Mouse (Mus musculus): ENCODE measurements around the gene Fblim1. TPM values are rescaled to one million over a fixed set of nuclear protein-coding genes. Genes with fewer than 3 reads are reported as not detected.

Gene Fblim1
- polyA plus RNA-seq, 1 experiment from 2014 or later: 49.1 TPM

- no peak overlapping the region for H3K9ac ChIP-seq
- no peak overlapping the region for H3K4me2 ChIP-seq (replicated peaks)
- peaks cover 10% of the 10 kb centered on the region for H3K4me1 ChIP-seq
- peaks cover 52% of the 10 kb centered on the region for H3K36me3 ChIP-seq
- H3K9me3 ChIP-seq (replicated peaks): no peaks in the 10 kb centered on the region
- H3K4me3 ChIP-seq: no peak overlapping the region
- WGBS: 93% methylated on average over 7 of the region's 7 CpGs
- H3K27me3 ChIP-seq: no peaks in the 10 kb centered on the region
- no peak overlapping the region for H3K27ac ChIP-seq
- ATAC-seq (ENCODE audit: low FRiP score): no peak
Measured at GRCm38 (mm10) chr4:141641353-141641771, 35.5 kb upstream of the Fblim1 start.

GRCm38 (mm10) chr4:141639474-141639873 is 33.6 kb upstream of the Fblim1 start:
- H3K9ac ChIP-seq: no peak overlapping the region
- no peak overlapping the region for H3K27ac ChIP-seq
- no peaks in the 10 kb centered on the region for H3K9me3 ChIP-seq (replicated peaks)
- ATAC-seq (ENCODE audit: low FRiP score): no peak
- no peaks in the 10 kb centered on the region for H3K27me3 ChIP-seq
- H3K4me3 ChIP-seq: no peak overlapping the region
- peaks cover 10% of the 10 kb centered on the region for H3K4me1 ChIP-seq
- 71% methylated on average over 11 of the region's 11 CpGs for WGBS
- no peak overlapping the region for H3K4me2 ChIP-seq (replicated peaks)
- H3K36me3 ChIP-seq: peaks cover 56% of the 10 kb centered on the region

DNA sequence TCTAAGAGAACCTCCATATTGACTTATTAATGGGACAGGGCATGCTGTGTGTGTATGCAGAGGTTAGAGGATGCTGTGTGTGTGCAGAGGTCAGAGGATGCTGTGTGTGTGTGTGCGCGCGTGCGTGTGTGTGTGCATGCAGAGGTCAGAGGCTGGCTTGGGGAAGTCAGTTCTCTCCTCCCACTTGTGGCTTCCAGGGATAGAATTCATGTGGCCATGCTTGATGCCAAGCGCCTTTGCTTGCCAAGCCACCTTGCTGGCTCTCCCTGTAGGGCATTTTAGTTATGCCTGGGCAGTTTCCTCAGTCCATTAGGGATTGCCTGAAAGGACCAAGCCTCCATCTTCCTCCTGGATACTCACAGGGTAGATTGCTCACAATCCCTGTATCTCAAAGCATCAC is 30.8 kb upstream of the Fblim1 start:
- peaks cover 72% of the 10 kb centered on the region for H3K36me3 ChIP-seq

GRCm38 (mm10) chr4:141635991-141636390 is 30.1 kb upstream of the Fblim1 start:
- Histone ChIP-seq H3K4me2 (replicated peaks) (no peak overlapping the region), H3K27me3 (no peaks in the 10 kb centered on the region), H3K4me3 (no peak overlapping the region), H3K9ac (no peak overlapping the region), H3K36me3 (peaks cover 72% of the 10 kb centered on the region), H3K4me1 (no peaks in the 10 kb centered on the region), H3K27ac (no peak overlapping the region), H3K9me3 (replicated peaks) (no peaks in the 10 kb centered on the region)
- WGBS: 78% methylated on average over 9 of the region's 9 CpGs
- no peak for ATAC-seq (ENCODE audit: low FRiP score)

More for the DNA sequence above, 30.8 kb upstream of the Fblim1 start:
- H3K4me1 ChIP-seq: no peaks in the 10 kb centered on the region
- no peak for ATAC-seq (ENCODE audit: low FRiP score)
- no peaks in the 10 kb centered on the region for H3K27me3 ChIP-seq
- no peak overlapping the region for H3K4me2 ChIP-seq (replicated peaks)
- no peaks in the 10 kb centered on the region for H3K9me3 ChIP-seq (replicated peaks)
- H3K9ac ChIP-seq: no peak overlapping the region
- H3K27ac ChIP-seq: no peak overlapping the region
- no peak overlapping the region for H3K4me3 ChIP-seq
- 95% methylated on average over 5 of the region's 5 CpGs for WGBS

DNA sequence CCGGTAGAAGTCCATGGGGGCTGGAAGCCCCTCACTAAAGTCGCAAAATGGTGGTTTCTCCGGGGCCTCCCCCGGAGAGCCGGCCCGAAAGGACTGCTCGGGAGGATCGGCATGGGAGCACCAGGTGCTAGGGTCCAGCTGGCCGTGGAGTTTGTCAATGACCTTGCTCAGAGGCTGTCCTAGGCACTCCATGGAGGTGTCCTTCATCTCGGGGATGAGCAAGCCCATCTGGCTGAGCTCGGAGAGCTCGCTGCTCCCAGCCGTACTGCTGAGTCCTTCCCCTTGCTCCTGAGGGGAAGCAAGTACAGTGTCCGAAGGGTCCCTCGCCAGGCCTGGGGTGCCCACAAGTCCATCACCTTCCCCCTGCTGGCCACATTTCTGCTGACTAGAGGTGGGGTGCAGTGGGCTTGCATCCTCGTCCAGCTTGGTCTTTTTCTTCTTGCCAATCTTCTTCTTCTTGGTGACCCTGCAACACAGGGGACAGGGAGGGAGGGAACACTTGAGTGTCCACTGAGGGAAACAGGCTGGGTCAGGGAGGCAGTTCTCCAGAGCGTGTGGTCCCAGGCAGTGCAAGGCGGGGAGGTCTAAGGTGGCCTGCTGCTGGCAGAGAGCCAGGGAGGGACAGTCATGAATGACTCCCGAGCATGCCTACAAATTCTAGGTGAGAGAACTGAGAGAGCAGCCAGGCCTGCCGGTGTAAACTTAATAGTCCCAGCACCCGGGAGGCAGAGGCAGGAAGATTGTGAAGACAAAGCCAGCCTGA is 26.4 kb upstream of the Fblim1 start:
- WGBS: 94% methylated on average over 21 of the region's 21 CpGs
- H3K4me3 ChIP-seq: no peak overlapping the region

DNA sequence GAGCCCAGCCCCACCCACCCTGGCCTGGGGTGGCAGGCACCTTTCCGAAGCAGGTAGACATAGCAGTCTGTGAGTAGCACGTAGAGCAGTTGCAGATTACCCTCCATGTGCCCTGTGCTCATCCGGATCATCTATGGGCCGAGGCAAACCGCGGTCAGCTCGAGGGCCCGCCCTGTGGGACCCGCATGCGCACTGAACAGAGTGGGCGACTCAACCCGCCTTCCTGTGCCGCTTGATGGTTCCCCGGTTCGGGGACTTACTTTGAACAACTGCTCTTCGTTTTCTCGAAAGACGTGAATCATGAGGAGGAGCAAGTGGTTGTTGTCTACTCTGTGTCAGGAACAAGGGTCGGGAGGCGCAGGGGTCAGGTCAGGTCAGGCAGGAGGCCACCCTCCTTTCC is 25.4 kb upstream of the Fblim1 start:
- H3K4me3 ChIP-seq: no peak overlapping the region
- WGBS: 94% methylated on average over 20 of the region's 20 CpGs
- no peak overlapping the region for H3K4me2 ChIP-seq (replicated peaks)
- peaks cover 82% of the 10 kb centered on the region for H3K36me3 ChIP-seq
- no peak for ATAC-seq (ENCODE audit: low FRiP score)
- no peaks in the 10 kb centered on the region for H3K9me3 ChIP-seq (replicated peaks)
- no peaks in the 10 kb centered on the region for H3K4me1 ChIP-seq
- no peaks in the 10 kb centered on the region for H3K27me3 ChIP-seq
- H3K9ac ChIP-seq: no peak overlapping the region
- no peak overlapping the region for H3K27ac ChIP-seq

More for the DNA sequence above, 26.4 kb upstream of the Fblim1 start:
- Histone ChIP-seq H3K4me1 (no peaks in the 10 kb centered on the region), H3K4me2 (replicated peaks) (no peak overlapping the region), H3K9me3 (replicated peaks) (no peaks in the 10 kb centered on the region), H3K9ac (no peak overlapping the region), H3K27me3 (no peaks in the 10 kb centered on the region), H3K36me3 (peaks cover 85% of the 10 kb centered on the region), H3K27ac (no peak overlapping the region)
- no peak for ATAC-seq (ENCODE audit: low FRiP score)

DNA sequence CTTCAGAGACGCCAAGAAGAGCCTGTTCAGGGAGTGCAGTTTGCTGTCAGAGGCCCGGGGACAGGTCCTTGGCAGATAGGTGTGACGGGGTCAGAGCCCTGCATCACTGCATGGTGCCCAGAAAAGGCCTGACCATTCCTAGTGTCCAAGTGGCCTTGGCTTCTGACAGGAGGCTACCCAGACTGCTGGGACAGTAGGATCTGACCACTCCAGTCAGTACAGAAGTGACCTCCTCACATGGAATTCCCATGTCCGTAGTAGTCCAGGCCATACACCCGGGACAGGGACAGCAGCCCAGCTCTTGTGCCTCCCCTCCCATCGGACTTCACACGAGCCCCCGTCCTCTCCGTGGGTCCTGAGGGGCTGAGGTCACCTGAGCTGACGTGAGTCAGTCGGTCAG is 24.1 kb upstream of the Fblim1 start:
- 93% methylated on average over 11 of the region's 11 CpGs for WGBS
- no peaks in the 10 kb centered on the region for H3K9me3 ChIP-seq (replicated peaks)
- no peak for ATAC-seq (ENCODE audit: low FRiP score)
- H3K27ac ChIP-seq: no peak overlapping the region
- H3K9ac ChIP-seq: no peak overlapping the region
- H3K4me3 ChIP-seq: no peak overlapping the region
- peaks cover 93% of the 10 kb centered on the region for H3K36me3 ChIP-seq
- H3K4me1 ChIP-seq: no peaks in the 10 kb centered on the region
- no peaks in the 10 kb centered on the region for H3K27me3 ChIP-seq
- no peak overlapping the region for H3K4me2 ChIP-seq (replicated peaks)

DNA sequence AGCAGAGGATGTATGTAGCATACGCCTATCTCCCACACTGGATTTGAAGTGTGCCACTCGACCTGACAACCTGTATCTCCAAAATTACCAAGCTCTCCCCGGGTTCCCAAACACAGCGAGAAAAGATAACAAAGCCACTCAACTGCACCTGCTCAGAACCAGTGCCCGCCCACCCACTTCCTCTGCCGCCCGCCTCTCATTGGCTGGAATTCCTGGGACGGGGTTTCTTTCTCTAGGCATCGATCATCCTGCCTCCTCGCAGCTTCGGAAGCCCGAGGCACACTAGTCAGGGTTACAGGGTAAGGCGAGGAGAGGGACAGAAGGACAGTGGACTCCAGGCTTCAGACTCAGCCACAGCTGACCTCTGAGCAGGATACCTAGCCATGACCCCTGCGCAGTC is 22.8 kb upstream of the Fblim1 start:
- H3K4me1 ChIP-seq: no peaks in the 10 kb centered on the region
- H3K9ac ChIP-seq: no peak overlapping the region
- peaks cover 84% of the 10 kb centered on the region for H3K36me3 ChIP-seq
- H3K4me2 ChIP-seq (replicated peaks): no peak overlapping the region
- H3K4me3 ChIP-seq: no peak overlapping the region
- no peaks in the 10 kb centered on the region for H3K9me3 ChIP-seq (replicated peaks)
- no peak for ATAC-seq (ENCODE audit: low FRiP score)
- no peak overlapping the region for H3K27ac ChIP-seq
- WGBS: 84% methylated on average over 14 of the region's 14 CpGs
- no peaks in the 10 kb centered on the region for H3K27me3 ChIP-seq

DNA sequence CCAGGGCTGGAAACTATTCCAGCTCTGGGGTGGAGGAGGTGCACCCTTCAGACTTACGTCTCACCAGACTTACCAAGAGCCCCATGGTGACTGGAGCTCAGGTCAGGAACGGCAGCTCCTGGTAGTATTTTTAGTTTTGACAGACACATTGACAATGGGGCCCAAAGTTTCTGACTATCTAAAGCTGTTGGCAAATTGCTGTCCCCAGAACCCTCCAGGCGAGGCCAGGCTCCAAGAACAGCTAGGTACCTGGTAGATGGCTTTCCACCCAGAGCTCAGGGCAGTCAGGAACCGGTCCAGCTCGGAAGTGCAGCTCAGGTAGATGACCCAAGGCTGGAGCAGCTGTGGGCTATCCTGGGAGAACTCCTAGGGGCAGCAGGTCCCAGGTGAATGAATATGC is 21.6 kb upstream of the Fblim1 start:
- H3K9me3 ChIP-seq (replicated peaks): no peaks in the 10 kb centered on the region
- ATAC-seq (ENCODE audit: low FRiP score): no peak
- H3K9ac ChIP-seq: no peak overlapping the region
- 0 out of 2 replicates have a peak, but pooled peaks cover 4% of the 10 kb centered on the region for H3K4me1 ChIP-seq
- 93% methylated on average over 5 of the region's 5 CpGs for WGBS
- no peak overlapping the region for H3K4me2 ChIP-seq (replicated peaks)
- H3K4me3 ChIP-seq: no peak overlapping the region
- H3K27me3 ChIP-seq: no peaks in the 10 kb centered on the region
- H3K36me3 ChIP-seq: peaks cover 73% of the 10 kb centered on the region
- no peak overlapping the region for H3K27ac ChIP-seq

DNA sequence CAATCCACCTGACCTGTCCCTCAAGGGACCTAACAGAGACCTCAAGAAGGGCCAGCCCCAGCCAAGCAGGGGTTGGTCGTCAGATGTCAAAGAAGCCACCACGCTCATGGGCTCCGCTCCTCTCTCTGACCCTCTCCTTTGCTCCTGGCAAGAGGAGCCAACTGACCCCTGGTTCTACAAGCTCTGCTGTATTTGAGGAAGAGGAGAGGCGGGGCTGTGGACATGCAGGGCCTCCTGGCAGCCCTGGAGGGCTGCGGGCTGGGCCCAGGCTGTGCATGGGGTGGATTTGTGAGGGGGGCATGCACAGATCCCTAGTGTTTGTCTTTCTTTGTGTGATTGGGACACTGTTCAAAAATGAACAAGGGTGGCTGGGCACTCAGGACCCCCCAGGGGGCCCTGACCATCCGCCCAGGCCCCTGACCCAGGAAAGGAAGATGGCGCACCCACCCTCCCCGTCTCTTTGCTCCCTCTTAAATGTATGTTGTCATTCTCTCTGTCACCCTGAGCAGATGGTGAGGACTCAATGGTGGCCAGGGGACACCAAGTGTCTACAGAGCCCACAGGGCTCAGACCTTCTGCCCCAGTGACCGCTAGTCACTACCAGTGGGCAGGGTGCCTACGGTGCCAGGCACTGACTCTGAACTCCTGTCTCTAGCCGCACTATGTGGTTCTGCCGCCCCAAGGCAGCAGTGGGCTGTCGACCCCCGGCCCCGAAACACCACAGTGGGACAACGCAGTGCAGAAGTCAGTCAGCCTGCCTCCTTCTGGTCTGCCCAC is 20.1 kb upstream of the Fblim1 start:
- Histone ChIP-seq H3K27me3 (no peaks in the 10 kb centered on the region), H3K9ac (no peak overlapping the region), H3K27ac (no peak overlapping the region), H3K9me3 (replicated peaks) (no peaks in the 10 kb centered on the region), H3K36me3 (peaks cover 57% of the 10 kb centered on the region), H3K4me2 (replicated peaks) (no peak overlapping the region), H3K4me3 (no peak overlapping the region), H3K4me1 (0 out of 2 replicates have a peak, but pooled peaks cover 4% of the 10 kb centered on the region)
- 93% methylated on average over 16 of the region's 16 CpGs for WGBS
- no peak for ATAC-seq (ENCODE audit: low FRiP score)

DNA sequence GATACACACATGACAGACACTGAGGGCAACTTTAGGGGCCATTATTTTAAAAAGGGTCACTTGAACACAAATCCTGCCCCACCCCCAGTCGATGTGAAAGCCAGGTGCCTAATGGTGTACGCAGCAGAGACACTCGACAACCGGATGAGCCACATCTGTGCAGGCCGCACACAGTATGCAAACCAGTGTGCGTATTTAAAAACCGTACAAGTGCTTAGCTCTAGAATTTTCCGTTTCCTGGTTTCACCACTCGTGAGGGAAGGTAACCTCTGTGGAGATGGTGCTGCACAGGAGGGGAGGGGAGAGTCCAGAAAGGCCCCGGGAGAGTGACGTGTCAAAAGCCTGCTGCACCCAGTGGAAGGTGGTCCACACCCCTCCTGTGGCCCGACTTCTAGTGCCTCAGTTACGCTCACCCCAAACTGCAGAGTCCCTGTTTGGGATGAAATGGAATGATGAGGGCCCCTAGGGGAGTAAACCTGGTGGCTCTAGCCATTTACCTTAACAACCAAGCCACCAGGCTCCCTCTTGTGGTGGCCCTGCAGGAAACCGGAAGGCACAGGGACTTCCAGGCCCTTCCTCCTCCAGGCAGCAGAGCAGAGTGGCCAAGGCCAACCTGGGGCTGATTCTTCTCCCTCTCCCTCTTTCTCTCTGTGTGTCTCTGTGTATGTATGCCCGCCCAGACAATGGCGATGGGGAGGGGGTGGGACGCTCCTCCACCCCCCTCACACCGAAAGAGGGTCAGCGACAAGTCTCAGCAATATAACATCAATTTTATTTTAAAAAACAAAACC is 19.3 kb upstream of the Fblim1 start:
- no peak overlapping the region for H3K27ac ChIP-seq
- 0 out of 2 replicates have a peak, but pooled peaks cover 4% of the 10 kb centered on the region for H3K4me1 ChIP-seq
- no peak overlapping the region for H3K4me2 ChIP-seq (replicated peaks)
- ATAC-seq (ENCODE audit: low FRiP score): no peak
- WGBS: 77% methylated on average over 19 of the region's 19 CpGs
- H3K9ac ChIP-seq: no peak overlapping the region
- H3K36me3 ChIP-seq: peaks cover 50% of the 10 kb centered on the region
- no peaks in the 10 kb centered on the region for H3K9me3 ChIP-seq (replicated peaks)
- H3K27me3 ChIP-seq: no peaks in the 10 kb centered on the region
- no peak overlapping the region for H3K4me3 ChIP-seq

DNA sequence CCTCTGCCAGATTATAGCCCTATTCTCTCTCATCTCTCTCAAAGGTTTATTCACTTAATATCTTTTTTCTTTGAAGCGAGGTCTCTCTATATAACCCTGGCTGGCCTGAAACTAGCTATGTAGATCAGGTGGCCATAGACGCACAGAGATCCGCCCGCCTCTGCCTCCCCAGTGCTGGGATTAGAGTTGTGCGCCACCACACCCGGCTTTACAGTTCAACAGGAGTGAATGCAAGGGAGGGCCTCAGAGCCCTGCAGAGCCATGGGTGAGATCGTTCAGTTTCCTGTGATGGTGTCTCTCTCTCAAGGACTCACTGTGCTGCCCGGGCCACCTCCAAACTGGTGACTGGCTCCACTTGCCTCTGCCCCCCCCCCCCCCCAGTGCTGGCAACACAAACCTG is 18.2 kb upstream of the Fblim1 start:
- no peak for ATAC-seq (ENCODE audit: low FRiP score)
- WGBS: 90% methylated on average over 8 of the region's 8 CpGs

More for the DNA sequence above, 18.2 kb upstream of the Fblim1 start:
- H3K9me3 ChIP-seq (replicated peaks): no peaks in the 10 kb centered on the region
- no peaks in the 10 kb centered on the region for H3K27me3 ChIP-seq
- H3K4me3 ChIP-seq: no peak overlapping the region
- H3K9ac ChIP-seq: no peak overlapping the region
- no peak overlapping the region for H3K27ac ChIP-seq
- H3K4me1 ChIP-seq: 0 out of 2 replicates have a peak, but pooled peaks cover 4% of the 10 kb centered on the region
- no peak overlapping the region for H3K4me2 ChIP-seq (replicated peaks)
- peaks cover 39% of the 10 kb centered on the region for H3K36me3 ChIP-seq

Data from hindbrain, embryonic 12.5 days (tissue).